Mouse (Mus musculus): ENCODE results near the gene Amfr. TPM values are rescaled to one million over a fixed set of nuclear protein-coding genes. Genes with fewer than 3 reads are reported as not detected.
"Not testable (repeated sequence)": the region's sequence is repeated elsewhere in the genome, so short reads cannot be mapped to it uniquely, and the experiment has no call there.

Gene Amfr
- 47.5 and 51.7 TPM in 2 replicates for polyA plus RNA-seq (2015; fragmentation: Nextera tagmentation; extraction: Ambion mirVana)

DNA sequence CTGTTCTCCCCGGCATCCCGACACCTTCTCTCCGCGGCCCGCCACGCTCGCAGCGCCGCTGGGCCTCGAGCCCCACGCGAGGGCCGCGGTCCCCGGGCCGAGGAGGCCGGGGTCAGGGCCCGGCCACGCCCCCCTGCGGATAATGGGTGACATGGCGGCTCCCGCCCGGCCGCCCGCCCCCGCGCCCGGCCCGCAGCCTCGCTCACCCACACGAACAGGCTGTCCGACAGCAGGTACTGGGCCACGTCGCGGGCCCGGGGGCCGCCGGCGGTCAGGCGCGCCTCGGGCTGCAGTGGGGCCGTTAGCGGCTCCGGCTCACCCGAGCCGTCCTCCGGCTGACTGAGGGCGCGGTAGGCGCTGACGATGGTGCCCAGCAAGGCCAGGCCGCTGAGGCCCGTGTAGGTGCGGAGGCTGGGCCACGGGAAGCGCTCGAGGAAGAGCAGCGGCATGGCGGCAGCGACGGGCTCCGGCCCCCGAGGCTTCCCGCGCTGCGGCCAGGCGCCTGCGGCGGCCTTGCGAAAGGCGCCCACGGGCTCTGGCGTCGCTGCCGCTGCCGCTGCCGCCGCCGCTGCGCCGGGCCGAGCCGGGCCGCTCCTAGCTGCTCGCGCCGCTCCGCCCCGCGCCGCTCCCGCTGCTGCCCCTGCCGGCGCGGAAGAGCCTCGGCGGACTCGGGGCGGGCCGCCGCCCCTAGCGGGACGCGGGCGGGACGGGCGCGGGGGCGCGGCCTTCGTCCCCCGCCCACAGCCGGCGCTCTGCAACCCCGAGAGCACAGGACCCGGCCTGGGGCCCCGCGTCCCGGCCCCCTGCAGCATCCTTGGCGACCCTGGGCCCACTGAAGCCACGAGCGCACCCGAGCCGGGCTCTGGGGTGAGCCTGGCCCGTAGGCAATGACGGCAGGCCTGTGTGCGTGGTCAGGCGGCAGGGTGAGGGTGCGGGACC is at the start of gene Amfr:
Gene Amfr, minus strand, starts transcription at position 830 of the 939 bp plus-strand sequence.
- peak; percentile 96 for ATAC-seq
- WGBS = under 1% methylated on average over 119 of the region's 130 CpGs
- Histone ChIP-seq H3K27ac (peak within 1 kb of the TSS; percentile 95), H3K36me3 (no peaks in the 10 kb centered on the region), H3K4me1 (replicated peaks) (peaks cover 18% of the 10 kb centered on the region), H3K4me3 (replicated peaks) (peak within 1 kb of the TSS; percentile 98), H3K4me2 (replicated peaks) (peak within 1 kb of the TSS; percentile 97), H3K27me3 (replicated peaks) (no peaks in the 10 kb centered on the region), H3K9me3 (no peaks in the 10 kb centered on the region), H3K9ac (peak within 1 kb of the TSS; percentile 98)

DNA sequence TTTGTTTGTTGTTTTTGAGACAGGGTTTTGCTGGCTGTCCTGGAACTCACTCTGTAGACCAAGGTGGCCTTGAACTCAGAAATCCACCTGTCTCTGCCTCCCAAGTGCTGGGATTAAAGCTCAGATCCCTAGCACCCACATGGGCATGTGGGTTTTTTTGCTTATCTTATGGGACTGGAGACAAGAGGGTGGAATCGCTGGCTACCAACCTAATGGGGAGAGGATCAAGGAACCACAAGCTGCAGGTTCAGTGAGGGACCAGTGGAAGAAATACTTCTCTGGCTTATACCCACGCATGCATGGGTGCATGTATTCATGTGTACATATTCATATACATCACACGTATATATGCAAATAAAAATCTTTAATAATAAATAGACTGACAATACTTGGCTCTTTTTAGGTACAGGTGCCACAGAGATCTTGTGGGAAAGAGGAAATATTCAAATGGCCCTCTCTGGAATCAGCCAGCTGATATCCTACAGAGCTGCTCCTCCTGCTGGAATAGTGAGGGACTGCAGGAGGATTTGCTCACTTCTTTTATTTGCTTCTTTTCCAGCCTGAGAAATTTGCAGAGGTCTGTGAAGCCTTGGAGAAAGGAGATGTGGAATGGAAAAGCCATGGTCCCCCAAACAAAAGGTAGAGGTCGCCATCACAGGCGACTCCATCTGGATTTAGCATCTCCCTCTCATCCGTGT is 44.7 kb upstream of the Amfr start:
- Histone ChIP-seq H3K27ac (no peak overlapping the region), H3K4me3 (replicated peaks) (no peak overlapping the region), H3K9me3 (no peaks in the 10 kb centered on the region), H3K27me3 (replicated peaks) (no peaks in the 10 kb centered on the region), H3K36me3 (peaks cover 6% of the 10 kb centered on the region; the same call in 1 of the 2 replicates), H3K4me1 (replicated peaks) (no peaks in the 10 kb centered on the region), H3K9ac (no peak overlapping the region), H3K4me2 (replicated peaks) (no peak overlapping the region)
- ATAC-seq = no peak
- WGBS = 60% methylated on average over 6 of the region's 6 CpGs

DNA sequence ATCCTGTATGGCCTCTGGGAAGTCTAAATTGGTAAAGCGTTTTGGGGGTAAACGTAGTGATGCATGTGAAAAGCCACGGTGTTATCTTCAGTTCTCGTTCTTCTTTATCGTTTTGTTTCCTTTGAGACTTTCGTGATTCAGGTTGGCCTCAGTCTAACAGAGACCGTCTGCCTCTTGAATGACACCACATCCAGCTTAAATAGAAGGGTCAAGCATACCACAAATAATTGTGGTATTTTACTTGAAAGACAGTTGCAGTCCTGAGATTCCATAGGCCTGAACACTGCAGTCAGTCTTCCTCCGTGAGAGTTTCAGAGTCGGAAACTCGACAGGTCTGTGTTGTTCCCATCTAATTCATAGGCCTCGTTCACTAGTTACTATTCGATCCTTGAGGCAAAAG is 40.1 kb upstream of the Amfr start:
- no peak overlapping the region for H3K9ac ChIP-seq
- peaks cover 3% of the 10 kb centered on the region; the same call in 1 of the 2 replicates for H3K36me3 ChIP-seq
- H3K9me3 ChIP-seq = no peaks in the 10 kb centered on the region
- ATAC-seq = no peak
- H3K4me2 ChIP-seq (replicated peaks) = no peak overlapping the region
- no peak overlapping the region for H3K27ac ChIP-seq
- 90% methylated on average over 12 of the region's 12 CpGs for WGBS
- H3K27me3 ChIP-seq (replicated peaks) = no peaks in the 10 kb centered on the region
- H3K4me1 ChIP-seq (replicated peaks) = no peaks in the 10 kb centered on the region
- no peak overlapping the region for H3K4me3 ChIP-seq (replicated peaks)

DNA sequence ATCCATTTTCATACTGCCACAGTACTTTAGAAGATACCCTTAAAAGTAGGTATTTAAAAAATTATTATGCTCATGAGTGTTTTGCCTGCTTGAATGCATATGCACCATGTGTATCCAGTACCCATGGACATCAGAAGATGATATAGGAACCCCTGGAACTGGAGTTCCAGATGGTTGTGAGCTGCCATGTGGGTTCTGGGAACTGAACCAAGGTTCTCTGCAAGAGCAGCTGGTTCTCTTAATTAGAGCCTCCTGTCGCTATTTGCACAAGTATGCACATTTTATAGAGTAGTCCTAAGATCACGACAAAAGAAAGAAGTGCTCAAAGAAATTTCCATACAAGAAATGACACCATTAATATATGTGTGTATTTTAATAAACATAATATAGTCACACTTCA is 35.2 kb upstream of the Amfr start:
- Histone ChIP-seq H3K4me3 (replicated peaks) (no peak overlapping the region), H3K4me2 (replicated peaks) (no peak overlapping the region), H3K9me3 (no peaks in the 10 kb centered on the region), H3K4me1 (replicated peaks) (no peaks in the 10 kb centered on the region), H3K27ac (no peak overlapping the region), H3K36me3 (no peaks in the 10 kb centered on the region), H3K27me3 (replicated peaks) (no peaks in the 10 kb centered on the region), H3K9ac (no peak overlapping the region)
- 73% methylated on average over 2 of the region's 2 CpGs for WGBS
- no peak for ATAC-seq

DNA sequence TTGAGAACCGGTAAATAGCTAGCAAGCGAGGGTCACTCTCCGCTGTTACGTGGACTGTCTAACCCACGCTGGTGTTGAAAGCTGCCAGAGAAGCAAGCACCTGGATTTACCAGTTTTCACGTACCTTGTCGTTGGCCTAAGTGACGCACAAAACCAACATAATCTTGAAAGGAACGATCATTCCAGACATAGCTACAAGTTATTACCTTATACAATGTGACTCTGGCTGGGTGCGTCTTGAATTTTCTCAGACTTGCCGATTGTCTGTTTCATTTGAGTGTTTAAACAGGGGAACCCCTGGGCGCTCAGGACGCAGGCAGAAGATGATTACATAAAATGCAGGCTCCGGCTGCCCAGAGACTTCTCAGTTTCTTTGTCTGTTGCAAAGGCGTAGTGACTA is 25.2 kb upstream of the Amfr start:
- Histone ChIP-seq H3K4me1 (replicated peaks) (peaks cover 8% of the 10 kb centered on the region; the same call in 1 of the 2 replicates), H3K4me3 (replicated peaks) (peak overlapping the region; percentile 87)

DNA sequence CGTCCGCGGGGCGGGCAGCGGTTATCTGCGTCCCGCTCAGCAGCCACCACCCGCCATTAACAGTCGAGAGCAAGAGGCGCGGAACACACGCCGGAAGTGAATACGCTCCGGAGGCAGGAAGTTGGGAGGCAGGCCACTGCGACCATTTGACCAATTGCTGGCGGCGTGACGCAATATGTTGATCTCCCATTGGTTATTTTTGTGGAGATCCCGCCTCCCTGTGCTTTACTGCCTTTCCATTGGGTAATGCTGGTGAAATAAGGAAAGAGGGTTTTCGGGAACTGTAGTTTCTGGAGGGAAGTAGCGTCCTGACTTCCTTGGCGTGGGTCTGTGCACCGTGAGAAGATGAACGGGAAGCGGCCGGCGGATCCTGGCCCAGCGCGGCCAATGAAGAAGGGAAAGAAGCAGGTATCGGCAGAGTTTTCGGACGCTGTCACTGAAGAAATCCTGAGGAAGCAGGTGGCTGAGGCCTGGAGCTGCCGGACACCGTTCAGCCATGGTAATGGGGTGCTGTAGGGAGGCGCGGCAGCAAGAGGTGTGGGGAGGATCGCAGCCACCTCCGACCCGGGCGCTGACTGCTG is 24.4 kb upstream of the Amfr start, which contains the start of the genes Nudt21 and Ogfod1:
Gene Nudt21, minus strand, starts transcription at position 88 of the 581 bp plus-strand sequence.
Gene Ogfod1, plus strand, starts transcription at position 255 of the 581 bp plus-strand sequence.
- Histone ChIP-seq H3K27me3 (replicated peaks) (no peaks in the 10 kb centered on the region), H3K4me3 (replicated peaks) (peak within 1 kb of the TSS; percentile 87), H3K27ac (peak within 1 kb of the TSS; percentile 79), H3K4me2 (replicated peaks) (peak within 1 kb of the TSS; percentile 77), H3K36me3 (no peaks in the 10 kb centered on the region), H3K9me3 (no peaks in the 10 kb centered on the region), H3K4me1 (replicated peaks) (peaks cover 8% of the 10 kb centered on the region; the same call in 1 of the 2 replicates), H3K9ac (peak within 1 kb of the TSS; percentile 64)
- under 1% methylated on average over 41 of the region's 41 CpGs for WGBS
- peak; percentile 99 for ATAC-seq

More for the DNA sequence above, 25.2 kb upstream of the Amfr start:
- Histone ChIP-seq H3K9ac (peak overlapping the region; percentile 64), H3K4me2 (replicated peaks) (peak overlapping the region; percentile 77), H3K36me3 (no peaks in the 10 kb centered on the region), H3K27ac (no peak overlapping the region), H3K27me3 (replicated peaks) (no peaks in the 10 kb centered on the region), H3K9me3 (no peaks in the 10 kb centered on the region)
- ATAC-seq = no peak
- 5% methylated on average over 15 of the region's 15 CpGs for WGBS

DNA sequence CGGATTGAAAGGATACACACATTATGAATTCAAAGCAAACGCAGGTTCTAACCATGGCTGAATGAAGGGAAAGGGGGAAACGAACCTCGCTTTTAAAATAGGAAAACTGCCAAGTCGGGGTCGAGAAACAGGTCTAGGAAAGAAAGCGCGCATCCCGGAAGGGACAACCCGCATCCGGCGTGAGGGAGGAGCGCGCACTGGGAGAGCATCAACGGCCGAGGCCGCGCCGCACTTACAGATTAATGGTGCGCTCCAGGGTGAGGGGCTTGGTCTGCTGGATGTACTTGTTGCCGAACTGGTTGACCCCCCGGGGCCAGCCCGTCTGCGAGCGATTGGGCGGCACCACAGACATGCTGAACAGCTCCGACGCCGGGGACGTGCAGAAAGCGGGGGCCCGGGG is 23.9 kb upstream of the Amfr start:
- peak overlapping the region; percentile 87 for H3K4me3 ChIP-seq (replicated peaks)
- peak; percentile 94 for ATAC-seq
- not testable (repeated sequence) for H3K27me3 ChIP-seq (replicated peaks); H3K36me3 ChIP-seq; H3K4me1 ChIP-seq (replicated peaks); H3K9me3 ChIP-seq
- WGBS = under 1% methylated on average over 27 of the region's 32 CpGs
- peak overlapping the region; percentile 75 for H3K4me2 ChIP-seq (replicated peaks)
- H3K9ac ChIP-seq = peak overlapping the region; percentile 51
- peak overlapping the region; percentile 79 for H3K27ac ChIP-seq

DNA sequence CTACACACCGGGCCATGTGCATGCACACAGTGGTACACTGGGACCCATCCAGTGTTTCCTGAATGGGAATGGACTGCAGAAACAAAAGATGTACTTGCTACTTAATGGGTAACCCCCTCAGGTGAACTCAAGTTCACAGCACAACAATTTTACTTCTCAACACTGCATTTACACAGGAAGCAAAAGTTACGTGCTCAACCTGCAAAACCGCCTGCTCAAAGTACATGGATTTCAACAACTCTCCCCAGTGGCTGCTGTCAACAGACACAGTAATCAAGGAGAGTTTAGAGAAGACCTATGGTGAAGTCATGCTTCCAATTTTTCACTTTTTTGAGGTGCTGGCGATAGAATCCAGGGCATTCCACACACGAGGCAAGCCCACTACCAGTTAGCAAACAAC is 22.6 kb upstream of the Amfr start:
- Histone ChIP-seq H3K27me3 (replicated peaks) (no peaks in the 10 kb centered on the region), H3K4me3 (replicated peaks) (0 out of 2 replicates have a peak overlapping the region, but pooled peaks have one; percentile 11), H3K36me3 (peaks cover 5% of the 10 kb centered on the region; the same call in 1 of the 2 replicates), H3K4me2 (replicated peaks) (peak overlapping the region; percentile 75), H3K9me3 (no peaks in the 10 kb centered on the region), H3K27ac (no peak overlapping the region), H3K4me1 (replicated peaks) (peaks cover 8% of the 10 kb centered on the region; the same call in 1 of the 2 replicates), H3K9ac (no peak overlapping the region)
- WGBS = 52% methylated on average over 5 of the region's 5 CpGs
- ATAC-seq = no peak

DNA sequence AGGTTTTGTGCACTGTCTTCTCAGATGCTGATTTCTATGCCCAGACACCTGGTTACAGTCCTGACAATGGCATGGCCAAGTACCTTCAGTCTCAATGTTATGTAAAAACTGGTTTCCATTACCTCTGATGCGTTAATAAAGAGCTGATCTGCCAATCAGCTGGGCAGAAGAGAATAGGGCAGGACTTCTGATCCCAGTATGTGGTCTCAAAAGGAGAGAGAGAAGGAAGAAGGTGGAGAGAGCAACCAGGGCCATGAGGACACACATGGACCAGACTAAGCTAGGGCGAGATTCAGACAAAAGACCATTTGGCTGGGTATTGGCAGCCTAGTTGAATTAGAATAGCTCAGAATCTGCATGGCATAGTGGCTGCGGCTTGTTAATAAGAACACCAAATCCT is 21.0 kb upstream of the Amfr start:
- ATAC-seq = no peak
- Histone ChIP-seq H3K9ac (no peak overlapping the region), H3K9me3 (no peaks in the 10 kb centered on the region), H3K4me3 (replicated peaks) (no peak overlapping the region), H3K27ac (no peak overlapping the region), H3K36me3 (peaks cover 10% of the 10 kb centered on the region), H3K4me1 (replicated peaks) (peaks cover 8% of the 10 kb centered on the region; the same call in 1 of the 2 replicates), H3K4me2 (replicated peaks) (no peak overlapping the region), H3K27me3 (replicated peaks) (no peaks in the 10 kb centered on the region)
- 76% methylated on average over 3 of the region's 3 CpGs for WGBS

DNA sequence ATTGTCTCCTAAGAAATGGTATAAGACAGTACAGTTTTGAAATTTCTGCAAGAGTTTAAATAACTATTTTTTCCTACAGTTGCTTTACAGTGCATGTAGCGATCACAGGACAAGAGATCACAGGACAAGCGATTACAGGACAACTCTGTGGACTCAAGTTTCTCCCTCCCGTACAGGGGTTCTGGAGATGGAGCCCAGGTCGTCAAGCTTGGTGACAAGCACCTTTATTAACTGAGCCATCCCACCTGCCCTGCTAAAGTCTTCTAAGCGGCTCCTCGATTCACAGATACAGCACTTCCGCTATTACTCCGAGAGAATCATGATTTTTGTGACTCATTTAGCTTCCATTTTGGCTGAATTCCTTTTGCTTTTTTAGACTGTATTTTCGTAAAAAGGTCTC is 17.1 kb upstream of the Amfr start:
- ATAC-seq = no peak
- no peak overlapping the region for H3K9ac ChIP-seq

DNA sequence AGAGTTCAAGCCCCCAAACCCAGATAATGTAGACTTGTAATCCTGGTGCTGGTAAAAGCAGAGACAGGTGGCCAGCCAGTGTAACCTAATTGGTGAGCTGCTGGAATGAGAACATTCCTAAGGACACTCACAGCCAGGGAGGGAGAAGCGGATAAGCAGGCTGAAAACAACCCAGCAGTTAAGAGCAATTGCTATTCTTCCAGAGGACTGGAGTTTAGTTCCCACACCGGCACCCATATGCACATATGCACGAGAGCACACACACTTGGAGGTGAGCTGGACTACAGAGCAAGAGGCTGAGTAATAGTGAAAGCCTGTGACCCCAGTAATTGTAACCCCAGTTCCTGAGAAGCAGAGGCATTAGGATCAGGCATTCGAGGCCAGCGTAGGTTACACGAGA is 11.3 kb upstream of the Amfr start:
- no peaks in the 10 kb centered on the region for H3K9me3 ChIP-seq
- H3K27ac ChIP-seq = no peak overlapping the region
- ATAC-seq = no peak
- no peak overlapping the region for H3K9ac ChIP-seq
- H3K4me2 ChIP-seq (replicated peaks) = no peak overlapping the region
- no peaks in the 10 kb centered on the region for H3K4me1 ChIP-seq (replicated peaks)
- no peaks in the 10 kb centered on the region for H3K27me3 ChIP-seq (replicated peaks)
- H3K36me3 ChIP-seq = peaks cover 35% of the 10 kb centered on the region
- 95% methylated on average over 6 of the region's 6 CpGs for whole genome bisulfite sequencing
- H3K4me3 ChIP-seq (replicated peaks) = no peak overlapping the region

More for the DNA sequence above, 17.1 kb upstream of the Amfr start:
- H3K27me3 ChIP-seq (replicated peaks) = no peaks in the 10 kb centered on the region
- no peak overlapping the region for H3K4me3 ChIP-seq (replicated peaks)
- 0 out of 2 replicates have a peak, but pooled peaks cover 2% of the 10 kb centered on the region for H3K4me1 ChIP-seq (replicated peaks)
- peaks cover 24% of the 10 kb centered on the region for H3K36me3 ChIP-seq
- H3K4me2 ChIP-seq (replicated peaks) = no peak overlapping the region
- no peak overlapping the region for H3K27ac ChIP-seq
- H3K9me3 ChIP-seq = no peaks in the 10 kb centered on the region
- WGBS = 95% methylated on average over 9 of the region's 9 CpGs

Measured in intestine, embryonic 15.5 days (tissue).